Mouse (Mus musculus) liver, postnatal 0 days (tissue): ENCODE results near the gene Hmgn3.

Source experiments
- CTCF ChIP-seq: sonication (generic); IDR thresholded peaks from 2 replicates; pipeline ENCODE4 v1.5.1; 2016; ENCODE audit warnings: antibody characterized with exemption, low read depth
- EP300 ChIP-seq: IDR thresholded peaks from 2 replicates; pipeline ENCODE4 v1.6.1; 2016; ENCODE audit warnings: antibody characterized with exemption, low read depth, mild to moderate bottlenecking

DNA sequence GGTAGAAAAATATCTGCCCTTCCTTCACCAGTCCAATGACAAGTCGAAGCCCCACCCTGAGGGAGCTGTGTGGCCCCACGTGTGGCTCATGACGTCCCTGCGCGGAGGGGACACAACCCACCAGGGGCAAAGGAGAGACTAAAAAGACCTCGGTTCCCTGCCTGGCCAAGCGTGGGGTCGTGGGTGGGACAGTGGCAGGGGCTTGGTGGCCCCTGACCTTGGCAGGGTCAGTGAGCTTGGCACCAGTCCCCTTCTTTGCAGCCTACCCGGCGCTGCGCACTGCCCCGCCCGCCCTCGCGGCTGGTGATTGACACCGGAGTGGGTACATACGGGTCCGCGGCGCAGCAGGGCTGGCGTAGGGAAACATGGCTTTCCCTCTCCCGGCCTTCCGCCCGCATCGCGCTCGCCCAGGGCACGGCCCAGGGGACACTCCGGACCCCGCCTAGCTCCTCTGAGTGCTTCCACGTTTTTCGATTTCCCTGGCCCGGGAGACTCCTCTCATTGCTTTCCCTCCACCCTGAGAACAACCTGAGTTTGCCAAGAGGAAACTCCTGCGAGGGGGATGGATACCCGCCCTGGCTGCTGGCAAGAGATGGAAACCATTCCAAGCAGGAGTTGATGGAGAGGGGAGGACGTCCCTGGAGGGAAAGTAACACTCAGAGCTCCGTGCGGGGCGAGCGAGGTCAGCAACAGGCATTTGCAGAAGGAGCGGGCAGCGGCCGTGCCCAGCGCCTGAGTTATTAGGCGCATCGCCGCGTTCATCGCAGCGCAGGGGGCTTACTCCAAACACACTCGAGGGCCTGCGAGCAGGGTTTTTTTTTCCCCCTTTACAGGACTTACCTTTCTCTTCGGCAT lies 667 bp downstream of the Hmgn3 start:
- TF ChIP-seq CTCF: no peak
- no peak for TF ChIP-seq EP300
